Mouse (Mus musculus) lung, adult 2 months (tissue): ENCODE measurements around the gene Prok1.

Source experiments
- CTCF ChIP-seq: fragments of 200-500 bp; IDR thresholded peaks from 2 replicates; pipeline ENCODE4 v1.5.1; 2011; ENCODE audit warnings: mild to moderate bottlenecking, low read length, control low read depth; ENCODE audit not compliant: insufficient read depth
- POLR2A ChIP-seq: fragments of 200-500 bp; IDR thresholded peaks from 2 replicates; pipeline ENCODE4 v1.6.1; 2011; ENCODE audit warnings: low read depth, mild to moderate bottlenecking, control low read depth, low read length, borderline replicate concordance; ENCODE audit errors: extremely low read depth

DNA sequence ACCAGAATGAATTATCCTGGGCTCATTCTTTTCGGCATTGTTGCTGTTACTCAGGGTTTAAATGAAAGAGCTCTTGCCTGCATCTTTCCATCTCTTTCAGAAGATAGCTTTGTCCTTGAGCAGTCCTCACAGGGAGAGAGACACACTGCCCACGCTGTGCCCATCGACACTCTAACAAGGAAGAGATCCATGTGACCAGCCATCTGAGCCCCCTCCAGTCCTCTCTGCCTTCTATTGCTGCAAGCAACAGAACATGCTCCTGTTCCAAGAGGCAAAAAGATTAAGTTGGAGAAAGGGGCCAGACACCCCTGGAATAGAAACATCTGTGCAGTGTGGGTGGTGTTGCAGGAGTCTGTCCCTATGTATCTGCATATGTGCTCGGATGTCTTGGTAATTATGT, 52.5 kb downstream of the Prok1 start:
- TF ChIP-seq CTCF (no peak), POLR2A (no peak)
